Mouse (Mus musculus) kidney, adult 2 months (tissue): ENCODE results near the gene Fbxw10. TPM values are rescaled to one million over a fixed set of nuclear protein-coding genes. Genes with fewer than 3 reads are reported as not detected.

Experiments
- DNase-seq: peaks from one replicate; pipeline ENCODE4 v3.0.0; 2021
- H3K27ac ChIP-seq: fragments of 200-500 bp; 2 replicates; pipeline ENCODE4 v1.5.1; 2012; ENCODE audit warnings: low read depth, low read length, control low read depth, inconsistent platforms; ENCODE audit not compliant: insufficient read depth
- H3K27me3 ChIP-seq: fragments of 200-500 bp; replicated peaks from 2 replicates; pipeline ENCODE4 v1.6.1; 2012; ENCODE audit warnings: mild to moderate bottlenecking, moderate library complexity, low read length, inconsistent platforms; ENCODE audit not compliant: control insufficient read depth, insufficient read depth
- H3K36me3 ChIP-seq: fragments of 200-500 bp; 2 replicates; pipeline ENCODE4 v1.6.1; 2012; ENCODE audit warnings: mild to moderate bottlenecking, moderate library complexity, low read length, inconsistent platforms; ENCODE audit not compliant: control insufficient read depth, insufficient read depth
- H3K4me1 ChIP-seq: fragments of 200-500 bp; 2 replicates; pipeline ENCODE4 v1.6.1; 2011; ENCODE audit warnings: low read length; ENCODE audit not compliant: control insufficient read depth, insufficient read depth
- H3K4me3 ChIP-seq: fragments of 200-500 bp; 2 replicates; pipeline ENCODE4 v1.5.1; 2011; ENCODE audit warnings: mild to moderate bottlenecking, low read depth, low read length, control low read depth; ENCODE audit not compliant: insufficient read depth
- CTCF ChIP-seq: fragments of 200-500 bp; conservative IDR thresholded peaks from 2 replicates; pipeline ENCODE4 v1.5.1; 2011; ENCODE audit warnings: low read depth, mild to moderate bottlenecking, control low read depth, low read length, moderate library complexity, mixed read lengths; ENCODE audit not compliant: insufficient read depth, insufficient read length
- POLR2A ChIP-seq: fragments of 200-500 bp; IDR thresholded peaks from one replicate; pipeline ENCODE4 v1.6.1; 2011; ENCODE audit warnings: low read depth, low read length, control low read depth
- WGBS: fragments of 180-500 bp; shearing (Covaris S2); methylation state at CpG from one replicate; pipeline ENCODE4 v1.1.7; 2018; 5-methylcytosine and 5-hydroxymethylcytosine counted together
- polyA plus RNA-seq: library from polyadenylated mRNA; depleted of rRNA; stranded (reverse); fragments of >200 nt; gene quantifications from 2 replicates; pipeline ENCODE4 v1.2.3, GENCODE M21; 2012

Fbxw10 gene
- polyA plus RNA-seq, 1 experiment = 0.30 TPM

- H3K4me3 ChIP-seq = no peak overlapping the region
- 87% methylated on average over 6 of the region's 6 CpGs for WGBS
- no peak for TF ChIP-seq POLR2A
- TF ChIP-seq CTCF = no peak
- DNase-seq = no peak
- H3K4me1 ChIP-seq = no peaks in the 10 kb centered on the region
- no peaks in the 10 kb centered on the region for H3K27me3 ChIP-seq
- H3K27ac ChIP-seq = no peak overlapping the region
- no peaks in the 10 kb centered on the region for H3K36me3 ChIP-seq
Observed at GRCm38 (mm10) chr11:62903871-62904495, 57.1 kb downstream of the Fbxw10 start.

- H3K36me3 ChIP-seq = no peaks in the 10 kb centered on the region
- DNase-seq = no peak
- no peaks in the 10 kb centered on the region for H3K27me3 ChIP-seq
- WGBS = 81% methylated on average over 3 of the region's 3 CpGs
- no peak overlapping the region for H3K4me3 ChIP-seq
- H3K4me1 ChIP-seq = no peaks in the 10 kb centered on the region
- no peak overlapping the region for H3K27ac ChIP-seq
- TF ChIP-seq POLR2A (no peak), CTCF (0 out of 2 replicates have a peak, but pooled peaks have one; percentile 17)
Observed at GRCm38 (mm10) chr11:62909720-62910306, 62.9 kb downstream of the Fbxw10 start.

DNA sequence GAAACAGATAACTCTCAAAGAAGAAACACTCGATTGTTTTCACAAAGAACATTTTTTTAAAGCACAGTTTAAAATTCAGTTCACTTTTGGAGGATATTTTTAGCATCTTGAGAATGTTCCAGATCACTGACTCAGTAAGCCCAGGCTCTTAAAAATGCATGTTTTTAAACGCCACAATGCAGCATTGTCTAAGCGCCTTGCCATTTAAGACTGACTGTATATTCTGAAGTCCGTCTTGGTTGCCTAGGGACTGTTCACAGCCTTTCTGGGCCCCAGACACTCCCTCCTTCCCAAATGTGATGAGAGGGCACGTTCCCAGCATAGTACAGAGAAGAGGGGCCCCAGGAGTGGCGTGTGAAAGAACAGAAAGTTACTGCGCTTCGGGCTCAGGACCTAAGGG is 64.5 kb downstream of the Fbxw10 start:
- no peak for TF ChIP-seq POLR2A
- TF ChIP-seq CTCF = no peak
- H3K36me3 ChIP-seq = no peaks in the 10 kb centered on the region
- no peaks in the 10 kb centered on the region for H3K27me3 ChIP-seq
- no peaks in the 10 kb centered on the region for H3K4me1 ChIP-seq
- no peak for DNase-seq
- H3K4me3 ChIP-seq = no peak overlapping the region
- WGBS = 45% methylated on average over 8 of the region's 8 CpGs
- H3K27ac ChIP-seq = no peak overlapping the region

DNA sequence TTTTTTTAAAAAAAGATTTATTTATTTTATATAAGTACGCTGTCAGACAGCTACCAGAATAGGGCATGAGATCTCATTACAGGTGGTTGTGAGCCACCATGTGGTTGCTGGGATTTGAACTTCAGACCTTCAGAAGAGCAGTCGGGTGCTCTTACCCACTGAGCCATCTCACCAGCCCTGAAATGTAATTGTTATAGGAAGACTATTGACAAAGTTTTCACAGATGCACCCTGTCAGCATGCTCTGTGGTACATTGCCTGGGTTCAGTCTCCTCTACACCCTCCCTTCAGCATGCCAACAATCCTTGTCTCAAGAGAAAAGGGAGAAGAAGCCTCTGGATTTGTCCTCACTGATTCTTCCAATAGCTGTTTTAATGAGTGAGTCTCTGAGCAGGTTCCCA is 66.3 kb downstream of the Fbxw10 start:
- TF ChIP-seq CTCF (no peak), POLR2A (no peak)
- Histone ChIP-seq H3K27me3 (no peaks in the 10 kb centered on the region), H3K36me3 (no peaks in the 10 kb centered on the region), H3K4me1 (no peaks in the 10 kb centered on the region), H3K27ac (no peak overlapping the region), H3K4me3 (no peak overlapping the region)
- no peak for DNase-seq
- whole genome bisulfite sequencing = 99% methylated on average over 2 of the region's 2 CpGs

- Histone ChIP-seq H3K4me1 (no peaks in the 10 kb centered on the region), H3K36me3 (no peaks in the 10 kb centered on the region), H3K27ac (no peak overlapping the region), H3K4me3 (no peak overlapping the region), H3K27me3 (no peaks in the 10 kb centered on the region)
- WGBS = 61% methylated on average over 6 of the region's 6 CpGs
- peak; percentile 44 for DNase-seq
- peak; percentile 50 for TF ChIP-seq CTCF
- TF ChIP-seq POLR2A = no peak
Observed at GRCm38 (mm10) chr11:62914532-62914931, 67.7 kb downstream of the Fbxw10 start.

- WGBS = 81% methylated on average over 2 of the region's 2 CpGs
- Histone ChIP-seq H3K4me3 (no peak overlapping the region), H3K27ac (no peak overlapping the region), H3K36me3 (no peaks in the 10 kb centered on the region), H3K27me3 (no peaks in the 10 kb centered on the region), H3K4me1 (no peaks in the 10 kb centered on the region)
- no peak for DNase-seq
- TF ChIP-seq POLR2A (no peak), CTCF (no peak)
Observed at GRCm38 (mm10) chr11:62915486-62915885, 68.6 kb downstream of the Fbxw10 start.

GRCm38 (mm10) chr11:62916765-62917164 is 69.9 kb downstream of the Fbxw10 start:
- Histone ChIP-seq H3K4me3 (no peak overlapping the region), H3K36me3 (no peaks in the 10 kb centered on the region), H3K27me3 (no peaks in the 10 kb centered on the region), H3K4me1 (peaks cover 2% of the 10 kb centered on the region; the same call in 1 of the 2 replicates), H3K27ac (no peak overlapping the region)
- TF ChIP-seq CTCF = no peak
- TF ChIP-seq POLR2A = no peak
- 14% methylated on average over 2 of the region's 2 CpGs for WGBS
- DNase-seq = no peak
